In genomic region chr13:59820114-59820513, GRCm38 (mm10) we compare ENCODE assay signal across 8 mouse cellular contexts. TPM values are rescaled to one million over a fixed set of nuclear protein-coding genes. Genes with fewer than 3 reads are reported as not detected.
DNase-seq lines count a peak whose midpoint lies in the region; ATAC-seq and TF ChIP-seq lines count a peak whose summit lies in the region.

No protein-coding gene starts in this region.

- 56% methylated on average over 4 of the region's 4 CpGs for WGBS in heart, postnatal 0 days
- WGBS in liver, embryonic 12.5 days (ENCODE audit: insufficient replicate concordance) = 56% methylated on average over 4 of the region's 4 CpGs
- 60% methylated on average over 4 of the region's 4 CpGs for WGBS in stomach, embryonic 15.5 days

- peaks cover 24% of the 10 kb centered on the region for H3K36me3 ChIP-seq in heart, postnatal 0 days (replicated peaks; ENCODE audit: control insufficient read depth, insufficient read depth, low read length)
- peaks cover 66% of the 10 kb centered on the region for H3K36me3 ChIP-seq in liver, embryonic 12.5 days
- peaks cover 14% of the 10 kb centered on the region for H3K36me3 ChIP-seq in stomach, embryonic 15.5 days

- H3K4me3 ChIP-seq in brown adipose tissue, adult 24 weeks (ENCODE audit: insufficient read depth, low read depth, low read length) = peak overlapping the region; percentile 39
- peak overlapping the region; percentile 79 for H3K4me3 ChIP-seq in heart, postnatal 0 days (ENCODE audit: low read depth, low read length)
- peak overlapping the region; percentile 98 for H3K4me3 ChIP-seq in liver, embryonic 12.5 days
- peak overlapping the region; percentile 9; the same call in 1 of the 2 replicates for H3K4me3 ChIP-seq in stomach, embryonic 15.5 days (replicated peaks)

- peak overlapping the region; percentile 83 for H3K4me2 ChIP-seq in heart, postnatal 0 days (ENCODE audit: low read depth, low read length)
- peak overlapping the region; percentile 87 for H3K4me2 ChIP-seq in liver, embryonic 12.5 days
- peak overlapping the region; percentile 24 for H3K4me2 ChIP-seq in stomach, embryonic 15.5 days

- ATAC-seq in heart, postnatal 0 days (ENCODE audit: insufficient read depth, low read depth) = no peak
- no peak for ATAC-seq in liver, embryonic 12.5 days
- no peak for ATAC-seq in stomach, embryonic 15.5 days (ENCODE audit: insufficient read depth, low FRiP score, low read depth)

- peak; percentile 45 for DNase-seq in 416B (ENCODE audit: low read depth)
- DNase-seq in heart, postnatal 0 days (ENCODE audit: low spot score) = no peak
- no peak for DNase-seq in urinary bladder, postnatal 36 days (ENCODE audit: low spot score in 2 of 2)
- no peak for DNase-seq in urinary bladder, postnatal 14 days (ENCODE audit: low spot score)
- no peak for DNase-seq in embryo, embryonic 10 days (ENCODE audit: low spot score)

- no peaks in the 10 kb centered on the region for H3K27me3 ChIP-seq in heart, postnatal 0 days (ENCODE audit: control insufficient read depth, insufficient read depth, low read length)
- H3K27me3 ChIP-seq in liver, embryonic 12.5 days (replicated peaks) = no peaks in the 10 kb centered on the region
- no peaks in the 10 kb centered on the region for H3K27me3 ChIP-seq in stomach, embryonic 15.5 days (replicated peaks)

- TF ChIP-seq EP300 in heart, postnatal 0 days (IDR thresholded peaks at IDR 0.05; ENCODE audit: low read depth) = no peak

- H3K9ac ChIP-seq in heart, postnatal 0 days (replicated peaks; ENCODE audit: low read depth, low read length) = 0 out of 2 replicates have a peak overlapping the region, but pooled peaks have one; percentile 16
- H3K9ac ChIP-seq in liver, embryonic 12.5 days = peak overlapping the region; percentile 98
- H3K9ac ChIP-seq in stomach, embryonic 15.5 days = 0 out of 2 replicates have a peak overlapping the region, but pooled peaks have one; percentile 25

- H3K27ac ChIP-seq in brown adipose tissue, adult 24 weeks (replicated peaks; ENCODE audit: low read depth, low read length) = 0 out of 2 replicates have a peak overlapping the region, but pooled peaks have one; percentile 33
- H3K27ac ChIP-seq in heart, postnatal 0 days (ENCODE audit: low read depth) = no peak overlapping the region
- peak overlapping the region; percentile 99 for H3K27ac ChIP-seq in liver, embryonic 12.5 days
- H3K27ac ChIP-seq in stomach, embryonic 15.5 days = no peak overlapping the region

- H3K4me1 ChIP-seq in brown adipose tissue, adult 24 weeks (ENCODE audit: control insufficient read depth, insufficient read depth, insufficient read length, low read length) = peaks cover 13% of the 10 kb centered on the region
- H3K4me1 ChIP-seq in heart, postnatal 0 days (ENCODE audit: control insufficient read depth, insufficient read depth) = peaks cover 28% of the 10 kb centered on the region
- peaks cover 78% of the 10 kb centered on the region for H3K4me1 ChIP-seq in liver, embryonic 12.5 days
- peaks cover 24% of the 10 kb centered on the region for H3K4me1 ChIP-seq in stomach, embryonic 15.5 days

- no peaks in the 10 kb centered on the region for H3K9me3 ChIP-seq in heart, postnatal 0 days (replicated peaks; ENCODE audit: control insufficient read depth, low read length)
- no peaks in the 10 kb centered on the region for H3K9me3 ChIP-seq in liver, embryonic 12.5 days (replicated peaks)
- H3K9me3 ChIP-seq in stomach, embryonic 15.5 days = no peaks in the 10 kb centered on the region

- no peak for TF ChIP-seq CTCF in heart, postnatal 0 days (IDR thresholded peaks at IDR 0.05; ENCODE audit: low read depth)

RNA-seq across cellular contexts. Expression of gene Tut7, which starts 2.8 kb away (rescaled TPM):
- polyA plus RNA-seq in brown adipose tissue, adult 24 weeks (2012; ENCODE audit: insufficient read depth, insufficient read length, missing spikeins) = 33.9 and 51.0 TPM in 2 replicates
- 19.3 and 24.3 TPM in 2 replicates for total RNA-seq in heart, postnatal 0 days (2014; rRNA removed; ENCODE audit: low replicate concordance)
- 24.0 and 26.3 TPM in 2 replicates for polyA plus RNA-seq in heart, postnatal 0 days (2015; fragmentation: Nextera tagmentation; extraction: Ambion mirVana)
- polyA plus RNA-seq in liver, embryonic 12.5 days (2016; fragmentation: Nextera tagmentation; extraction: Ambion mirVana) = 66.3 and 74.4 TPM in 2 replicates
- polyA plus RNA-seq in stomach, embryonic 15.5 days (2015; fragmentation: Nextera tagmentation; extraction: Ambion mirVana) = 48.1 and 50.6 TPM in 2 replicates

RNA-seq across cellular contexts. Expression of gene Gm49354, which starts 38.1 kb away (rescaled TPM):
- polyA plus RNA-seq in brown adipose tissue, adult 24 weeks (2012; ENCODE audit: insufficient read depth, insufficient read length, missing spikeins) = not detected in 2 replicates
- not detected in 2 replicates for total RNA-seq in heart, postnatal 0 days (2014; rRNA removed; ENCODE audit: low replicate concordance)
- not detected in 2 replicates for polyA plus RNA-seq in heart, postnatal 0 days (2015; fragmentation: Nextera tagmentation; extraction: Ambion mirVana)
- not detected in 2 replicates for polyA plus RNA-seq in liver, embryonic 12.5 days (2016; fragmentation: Nextera tagmentation; extraction: Ambion mirVana)
- not detected in 2 replicates for polyA plus RNA-seq in stomach, embryonic 15.5 days (2015; fragmentation: Nextera tagmentation; extraction: Ambion mirVana)

RNA-seq across cellular contexts. Expression of gene Isca1, which starts 50.5 kb away (rescaled TPM):
- polyA plus RNA-seq in brown adipose tissue, adult 24 weeks (2012; ENCODE audit: insufficient read depth, insufficient read length, missing spikeins) = 286 and 370 TPM in 2 replicates
- 187 and 193 TPM in 2 replicates for total RNA-seq in heart, postnatal 0 days (2014; rRNA removed; ENCODE audit: low replicate concordance)
- polyA plus RNA-seq in heart, postnatal 0 days (2015; fragmentation: Nextera tagmentation; extraction: Ambion mirVana) = 259 and 270 TPM in 2 replicates
- polyA plus RNA-seq in liver, embryonic 12.5 days (2016; fragmentation: Nextera tagmentation; extraction: Ambion mirVana) = 216 and 223 TPM in 2 replicates
- 121 and 127 TPM in 2 replicates for polyA plus RNA-seq in stomach, embryonic 15.5 days (2015; fragmentation: Nextera tagmentation; extraction: Ambion mirVana)

Comparison
In these comparisons a context has a peak if more than half of its experiments do, and no peak if none do; other contexts are left out.
1. H3K27ac ChIP-seq: peak in brown adipose tissue, adult 24 weeks (single experiment) and liver, embryonic 12.5 days (single experiment); none in heart, postnatal 0 days (single experiment) and stomach, embryonic 15.5 days (single experiment).
2. H3K4me3 ChIP-seq: peak in every context shown above with its lines; median percentile 98 in liver, embryonic 12.5 days; 79 in heart, postnatal 0 days; 39 in brown adipose tissue, adult 24 weeks; 9 in stomach, embryonic 15.5 days.
3. H3K4me2 ChIP-seq: peak in every context shown above with its lines; median percentile 87 in liver, embryonic 12.5 days; 83 in heart, postnatal 0 days; 24 in stomach, embryonic 15.5 days.
4. H3K9ac ChIP-seq: peak in every context shown above with its lines; median percentile 98 in liver, embryonic 12.5 days; 25 in stomach, embryonic 15.5 days; 16 in heart, postnatal 0 days.